Mouse (Mus musculus) bone marrow, adult 2 months (tissue): ENCODE data around the gene Cdc7.

ENCODE experiments used
- CTCF ChIP-seq: fragments of 200-500 bp; IDR thresholded peaks from 2 replicates; pipeline ENCODE4 v1.5.1; 2011; ENCODE audit warnings: low read length, control low read depth; ENCODE audit not compliant: control insufficient read depth, insufficient read depth
- POLR2A ChIP-seq: fragments of 200-500 bp; IDR thresholded peaks from 2 replicates; pipeline ENCODE4 v1.6.1; 2011; ENCODE audit warnings: low read depth, mild to moderate bottlenecking, control low read depth, low read length, borderline replicate concordance; ENCODE audit not compliant: control insufficient read depth

GRCm38 (mm10) chr5:107025809-107026208 lies 61.7 kb downstream of the Cdc7 start:
- TF ChIP-seq CTCF (no peak), POLR2A (no peak)
